Mouse (Mus musculus) ES-Bruce4 (cell line): ENCODE data around the gene Tmtc4.

ENCODE experiments used
- CTCF ChIP-seq: IDR thresholded peaks from one replicate; pipeline ENCODE4 v1.8.1; 2011; ENCODE audit warnings: low read depth, low read length
- EP300 ChIP-seq: IDR thresholded peaks from 2 replicates; pipeline ENCODE4 v1.6.1; 2011; ENCODE audit warnings: low read depth, low read length; ENCODE audit not compliant: insufficient read depth
- POLR2A ChIP-seq: IDR thresholded peaks from one replicate; pipeline ENCODE4 v1.8.1; 2011; ENCODE audit warnings: low read length; ENCODE audit not compliant: insufficient read depth

GRCm38 (mm10) chr14:122871841-122872580, 111.8 kb downstream of the Tmtc4 start:
- no peak for TF ChIP-seq CTCF
- TF ChIP-seq EP300 = no peak
- no peak for TF ChIP-seq POLR2A
